Mouse (Mus musculus) midbrain, embryonic 16.5 days (tissue): ENCODE measurements around the gene Ly6c1. TPM values are rescaled to one million over a fixed set of nuclear protein-coding genes. Genes with fewer than 3 reads are reported as not detected.
"Not testable (repeated sequence)": the region's sequence is repeated elsewhere in the genome, so short reads cannot be mapped to it uniquely, and the experiment has no call there.

Source experiments
- ATAC-seq: fragments of 200-750 bp; cut with Nextera tagmentation; 2 replicates; pipeline ENCODE4 v1.8.0; 2017; ENCODE audit warnings: moderate TSS enrichment
- H3K27ac ChIP-seq: fragments of 300-500 bp; sonication (generic); 2 replicates; pipeline ENCODE4 v1.5.1; 2014; ENCODE audit warnings: mild to moderate bottlenecking, low read length, mixed read lengths
- H3K27me3 ChIP-seq: fragments of 300-500 bp; sonication (generic); 2 replicates; pipeline ENCODE4 v1.6.1; 2014; ENCODE audit warnings: low read depth, low read length, mixed read lengths; ENCODE audit not compliant: control insufficient read depth, insufficient read depth
- H3K36me3 ChIP-seq: fragments of 300-500 bp; sonication (generic); 2 replicates; pipeline ENCODE4 v1.6.1; 2014; ENCODE audit warnings: mild to moderate bottlenecking, low read length, moderate library complexity, mixed read lengths; ENCODE audit not compliant: control insufficient read depth, insufficient read depth
- H3K4me1 ChIP-seq: fragments of 300-500 bp; sonication (generic); 2 replicates; pipeline ENCODE4 v1.6.1; 2014; ENCODE audit warnings: mild to moderate bottlenecking, low read length, mixed read lengths; ENCODE audit not compliant: control insufficient read depth, insufficient read depth
- H3K4me2 ChIP-seq: fragments of 300-500 bp; sonication (generic); 2 replicates; pipeline ENCODE4 v1.6.1; 2014; ENCODE audit warnings: mild to moderate bottlenecking, low read length, mixed read lengths
- H3K4me3 ChIP-seq: fragments of 300-500 bp; sonication (generic); 2 replicates; pipeline ENCODE4 v1.5.1; 2014; ENCODE audit warnings: low read depth, mild to moderate bottlenecking, low read length, moderate library complexity, mixed read lengths
- H3K9ac ChIP-seq: fragments of 300-500 bp; sonication (generic); 2 replicates; pipeline ENCODE4 v1.6.1; 2014; ENCODE audit warnings: low read depth, low read length, mixed read lengths
- H3K9me3 ChIP-seq: fragments of 300-500 bp; sonication (generic); replicated peaks from 2 replicates; pipeline ENCODE4 v1.6.1; 2014; ENCODE audit warnings: mild to moderate bottlenecking, low read length, mixed read lengths; ENCODE audit not compliant: control insufficient read depth, poor library complexity, severe bottlenecking
- WGBS: fragments of 180-500 bp; shearing (Covaris S2); extraction: QIAGEN DNeasy Blood & Tissue Kit; methylation state at CpG from one replicate; pipeline ENCODE4 v1.1.7; 2014; 5-methylcytosine and 5-hydroxymethylcytosine counted together
- polyA plus RNA-seq: library from polyadenylated mRNA; unstranded; fragments of >200 nt; fragmentation: Nextera tagmentation; extraction: Ambion mirVana; gene quantifications from 2 replicates; pipeline ENCODE4 v1.2.1, GENCODE M21; 2015

Ly6c1 gene
- 8.7 and 11.8 TPM in 2 replicates for polyA plus RNA-seq

GRCm38 (mm10) chr15:75048642-75049261 lies at the start of gene Ly6c1:
TSS of gene Ly6c1 (minus strand) at chr15:75048830.
- H3K27ac ChIP-seq, H3K9me3 ChIP-seq, H3K27me3 ChIP-seq, H3K4me1 ChIP-seq, ATAC-seq, H3K4me2 ChIP-seq, H3K4me3 ChIP-seq, H3K36me3 ChIP-seq, H3K9ac ChIP-seq: not testable (repeated sequence)
- WGBS = 82% methylated on average over 1 of the region's 1 CpGs

GRCm38 (mm10) chr15:75088041-75088440 lies 39.4 kb upstream of the Ly6c1 start:
- H3K9ac ChIP-seq, H3K36me3 ChIP-seq, ATAC-seq, H3K4me3 ChIP-seq, H3K4me2 ChIP-seq, H3K4me1 ChIP-seq, H3K27ac ChIP-seq, H3K27me3 ChIP-seq, H3K9me3 ChIP-seq: not testable (repeated sequence)
- WGBS = 21% methylated on average over 2 of the region's 2 CpGs

DNA sequence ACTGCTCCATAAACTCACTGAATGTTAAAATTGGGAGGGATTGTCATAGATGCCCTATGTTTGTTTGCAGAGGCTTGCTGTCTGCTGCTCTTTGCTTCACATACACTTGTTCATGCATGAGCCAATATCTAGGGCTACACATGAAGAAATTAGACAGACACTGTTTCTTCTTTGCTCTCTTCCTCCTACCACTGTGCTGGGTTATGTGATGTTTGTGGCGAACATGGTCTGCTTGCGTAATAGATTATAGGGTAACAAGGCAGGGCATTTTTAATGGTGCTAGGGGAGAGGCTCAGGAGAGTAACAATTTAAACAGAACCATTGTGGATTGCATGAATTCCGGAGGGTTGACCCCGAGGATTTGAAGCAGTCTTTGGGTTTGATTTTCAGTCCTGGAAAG lies 21.3 kb upstream of the Ly6c1 start:
- no peak for ATAC-seq
- Histone ChIP-seq H3K9me3 (no peaks in the 10 kb centered on the region), H3K4me1 (no peaks in the 10 kb centered on the region), H3K27ac (no peak overlapping the region), H3K4me3 (no peak overlapping the region), H3K36me3 (no peaks in the 10 kb centered on the region), H3K9ac (no peak overlapping the region), H3K4me2 (no peak overlapping the region), H3K27me3 (no peaks in the 10 kb centered on the region)
- 93% methylated on average over 4 of the region's 4 CpGs for WGBS

DNA sequence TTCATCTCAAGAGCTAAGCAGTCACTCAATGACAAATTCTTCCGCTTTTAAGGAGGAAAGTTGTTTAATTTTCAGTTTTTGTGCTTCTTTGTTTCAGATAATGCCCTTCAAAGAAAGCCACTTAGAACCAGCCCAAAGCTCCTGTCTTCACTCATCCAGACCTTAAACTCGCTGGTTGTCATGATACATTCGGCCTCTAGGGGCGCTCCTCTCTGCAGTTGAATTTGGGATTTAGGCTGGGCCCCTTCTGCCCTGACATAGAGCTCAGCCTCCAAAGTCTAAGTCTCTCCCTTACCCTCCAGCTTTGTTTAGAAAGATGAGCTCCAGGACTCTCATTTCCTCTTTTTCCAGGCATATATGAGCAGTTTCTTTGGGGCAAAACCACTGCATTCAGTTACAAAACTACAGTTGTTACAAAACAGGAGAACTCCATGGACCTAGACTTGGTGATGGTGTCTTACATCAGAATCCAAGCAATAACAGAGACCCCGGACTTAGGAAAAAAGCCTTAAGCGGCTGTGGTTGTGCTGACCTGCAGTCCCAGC lies 13.5 kb upstream of the Ly6c1 start:
- not testable (repeated sequence) for H3K4me2 ChIP-seq, ATAC-seq, H3K27me3 ChIP-seq, H3K9ac ChIP-seq, H3K4me3 ChIP-seq, H3K27ac ChIP-seq, H3K4me1 ChIP-seq, H3K9me3 ChIP-seq, H3K36me3 ChIP-seq
- 37% methylated on average over 6 of the region's 6 CpGs for WGBS

GRCm38 (mm10) chr15:75060505-75060904 lies 11.9 kb upstream of the Ly6c1 start:
- H3K9me3 ChIP-seq = no peaks in the 10 kb centered on the region

GRCm38 (mm10) chr15:75055985-75056384 lies 7.4 kb upstream of the Ly6c1 start:
- Histone ChIP-seq H3K27ac (no peak overlapping the region), H3K4me3 (no peak overlapping the region), H3K9ac (no peak overlapping the region), H3K4me2 (no peak overlapping the region), H3K4me1 (no peaks in the 10 kb centered on the region), H3K9me3 (no peaks in the 10 kb centered on the region), H3K36me3 (no peaks in the 10 kb centered on the region), H3K27me3 (no peaks in the 10 kb centered on the region)
- no peak for ATAC-seq
- WGBS = 84% methylated on average over 2 of the region's 2 CpGs

More at GRCm38 (mm10) chr15:75060505-75060904, 11.9 kb upstream of the Ly6c1 start:
- H3K36me3 ChIP-seq = no peaks in the 10 kb centered on the region
- no peaks in the 10 kb centered on the region for H3K27me3 ChIP-seq
- H3K27ac ChIP-seq = no peak overlapping the region
- ATAC-seq = no peak
- H3K4me1 ChIP-seq = no peaks in the 10 kb centered on the region
- no peak overlapping the region for H3K4me3 ChIP-seq
- H3K9ac ChIP-seq = no peak overlapping the region
- H3K4me2 ChIP-seq = no peak overlapping the region

DNA sequence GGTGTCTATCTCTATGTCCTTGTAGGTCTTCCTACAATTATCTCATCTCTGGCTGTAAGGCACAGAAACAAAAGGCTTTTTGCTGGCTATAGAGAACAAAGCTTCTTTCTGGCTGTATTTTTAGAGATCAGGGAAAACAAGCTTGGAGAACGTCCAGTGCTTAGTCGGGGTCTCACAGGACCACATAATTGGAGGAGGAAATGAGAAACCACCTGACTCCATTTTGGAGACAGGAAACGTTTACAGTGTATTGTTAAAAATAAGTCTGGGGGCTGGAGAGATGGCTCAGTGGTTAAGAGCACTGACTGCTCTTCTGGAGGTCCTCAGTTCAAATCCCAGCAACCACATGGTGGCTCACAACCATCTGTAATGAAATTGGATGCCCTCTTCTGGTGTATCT lies 6.8 kb upstream of the Ly6c1 start:
- ATAC-seq, H3K27me3 ChIP-seq, H3K9me3 ChIP-seq, H3K27ac ChIP-seq, H3K4me2 ChIP-seq, H3K4me3 ChIP-seq, H3K36me3 ChIP-seq, H3K4me1 ChIP-seq, H3K9ac ChIP-seq: not testable (repeated sequence)
- WGBS = 33% methylated on average over 3 of the region's 3 CpGs

- H3K27me3 ChIP-seq, ATAC-seq, H3K4me3 ChIP-seq, H3K9me3 ChIP-seq, H3K9ac ChIP-seq, H3K4me2 ChIP-seq, H3K36me3 ChIP-seq, H3K27ac ChIP-seq, H3K4me1 ChIP-seq: not testable (repeated sequence)
- WGBS = 94% methylated on average over 2 of the region's 2 CpGs
Observed at GRCm38 (mm10) chr15:75052414-75052813, 3.8 kb upstream of the Ly6c1 start.

GRCm38 (mm10) chr15:75051141-75051540 lies 2.5 kb upstream of the Ly6c1 start:
- ATAC-seq, H3K4me1 ChIP-seq, H3K4me3 ChIP-seq, H3K27ac ChIP-seq, H3K9ac ChIP-seq, H3K9me3 ChIP-seq, H3K36me3 ChIP-seq, H3K27me3 ChIP-seq, H3K4me2 ChIP-seq: not testable (repeated sequence)
- WGBS = 59% methylated on average over 3 of the region's 3 CpGs
